Mouse (Mus musculus) heart, adult 2 months (tissue): ENCODE results near the gene Sacm1l. TPM values are rescaled to one million over a fixed set of nuclear protein-coding genes. Genes with fewer than 3 reads are reported as not detected.

Source experiments
- DNase-seq, 2 experiments: peaks; one replicate each; pipeline ENCODE4 v3.0.0; 2021
- H3K27ac ChIP-seq: fragments of 200-600 bp; 2 replicates; pipeline ENCODE4 v1.8.1; 2022
- H3K27me3 ChIP-seq: fragments of 200-500 bp; 2 replicates; pipeline ENCODE4 v1.6.1; 2012; ENCODE audit warnings: mild to moderate bottlenecking, low read length, inconsistent platforms, mixed read lengths; ENCODE audit not compliant: control insufficient read depth, insufficient read depth
- H3K36me3 ChIP-seq: fragments of 200-500 bp; 2 replicates; pipeline ENCODE4 v1.6.1; 2012; ENCODE audit warnings: low read length, inconsistent platforms; ENCODE audit not compliant: control insufficient read depth, insufficient read depth
- H3K4me1 ChIP-seq: fragments of 200-500 bp; 2 replicates; pipeline ENCODE4 v1.6.1; 2011; ENCODE audit warnings: low read length; ENCODE audit not compliant: control insufficient read depth, insufficient read depth
- H3K4me3 ChIP-seq: fragments of 200-600 bp; 2 replicates; pipeline ENCODE4 v1.8.1; 2022
- H3K79me2 ChIP-seq: fragments of 200-500 bp; replicated peaks from 2 replicates; pipeline ENCODE4 v1.6.1; 2012; ENCODE audit warnings: mild to moderate bottlenecking, inconsistent platforms, low read length, moderate library complexity, mixed read lengths; ENCODE audit not compliant: control insufficient read depth, insufficient read depth
- H3K9ac ChIP-seq: fragments of 200-500 bp; 2 replicates; pipeline ENCODE4 v1.6.1; 2012; ENCODE audit warnings: low read depth, mild to moderate bottlenecking, control low read depth, inconsistent platforms, low read length, mixed read lengths
- CTCF ChIP-seq: fragments of 200-600 bp; IDR thresholded peaks from 2 replicates; pipeline ENCODE4 v1.8.1; 2022; ENCODE audit warnings: antibody characterized with exemption, mild to moderate bottlenecking, moderate library complexity
- EP300 ChIP-seq: fragments of 200-500 bp; IDR thresholded peaks from 2 replicates; pipeline ENCODE4 v1.6.1; 2011; ENCODE audit warnings: low read depth, low read length, control low read depth; ENCODE audit not compliant: insufficient read depth
- POLR2A ChIP-seq: fragments of 200-500 bp; IDR thresholded peaks from 2 replicates; pipeline ENCODE4 v1.6.1; 2011; ENCODE audit warnings: mild to moderate bottlenecking, low read depth, low read length, control low read depth; ENCODE audit not compliant: insufficient read depth
- WGBS: fragments of 180-500 bp; shearing (Covaris S2); methylation state at CpG from one replicate; pipeline ENCODE4 v1.1.7; 2018; 5-methylcytosine and 5-hydroxymethylcytosine counted together
- intact Hi-C: fragments of 180-260 bp; cut with DNase I; formaldehyde crosslinking; loops from one replicate; pipeline ENCODE4 v1.15.1; 2025
- long read RNA-seq: library from polyadenylated mRNA; stranded (forward); transcript quantifications from one replicate; pipeline ENCODE4 v2.0.0, GENCODE M21; 2021
- polyA plus RNA-seq: library from polyadenylated mRNA; depleted of rRNA; stranded (reverse); fragments of >200 nt; gene quantifications from 2 replicates; pipeline ENCODE4 v1.2.3, GENCODE M21; 2012; rRNA removed
- total RNA-seq, 2 experiments: library from RNA; stranded (reverse); gene quantifications; 2 replicates each; pipeline ENCODE4 v1.2.3; 2021

Sacm1l gene
- 10 to 100 TPM; 35.4 to 36.8 TPM for total RNA-seq
- 8.3 and 18.9 TPM in 2 replicates for polyA plus RNA-seq
- long read RNA-seq, transcript Sacm1l-201 (20 exons, 3,558 nt): major isoform, 45 of 48 reads
- long read RNA-seq, partial matches to known transcripts: 1 of 48 reads
- long read RNA-seq, other reads (novel, unspliced or antisense): 2 of 48 reads

DNA sequence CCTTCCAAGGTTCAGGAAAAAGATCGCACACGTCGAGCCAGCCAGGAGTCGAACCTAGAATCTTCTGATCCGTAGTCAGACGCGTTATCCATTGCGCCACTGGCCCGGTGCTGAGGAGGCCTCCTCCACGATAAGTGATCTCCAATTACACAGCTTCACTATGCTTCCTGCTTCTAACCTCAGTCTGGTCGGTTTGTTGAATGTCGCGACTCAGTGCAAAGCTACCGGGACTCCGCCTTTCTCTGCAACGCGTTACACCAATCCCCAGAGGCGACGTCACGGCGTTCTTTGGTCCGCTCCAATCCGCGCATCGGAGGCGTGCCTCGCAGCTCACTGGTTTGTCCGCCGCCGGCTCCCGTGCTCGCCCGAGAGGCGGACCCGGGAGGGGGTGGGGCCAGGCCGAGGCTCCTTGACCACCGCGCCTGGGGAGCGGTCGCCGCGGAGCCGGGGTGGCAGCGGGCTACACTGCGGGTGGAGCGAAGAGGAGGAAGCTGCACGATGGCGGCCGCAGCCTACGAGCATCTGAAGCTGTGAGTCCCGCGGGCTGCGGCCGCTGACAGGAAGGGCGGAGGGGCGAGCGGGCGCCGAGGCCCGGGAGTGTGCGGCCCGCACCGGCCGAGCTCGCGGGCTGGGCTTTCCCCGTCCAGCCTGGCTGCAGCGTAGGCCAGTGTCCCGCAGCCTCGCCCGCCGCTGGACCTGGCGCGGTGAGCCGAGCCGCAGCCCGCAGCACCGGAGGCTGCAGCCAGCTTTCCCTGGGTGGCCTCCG, at the start of gene Sacm1l:
Gene Sacm1l, plus strand, starts transcription at position 368 of the 766 bp plus-strand sequence.
- Histone ChIP-seq H3K36me3 (peaks cover 25% of the 10 kb centered on the region), H3K4me1 (peaks cover 13% of the 10 kb centered on the region), H3K27me3 (no peaks in the 10 kb centered on the region), H3K4me3 (peak within 1 kb of the TSS; percentile 96), H3K27ac (peak within 1 kb of the TSS; percentile 89), H3K9ac (peak within 1 kb of the TSS; percentile 85), H3K79me2 (peaks cover 3% of the 10 kb centered on the region)
- DNase-seq: peak; percentile 98 to 99
- WGBS: under 1% methylated on average over 78 of the region's 79 CpGs
- intact Hi-C loops: loop anchor here (5.0 to 10.0 kb wide), 3 partner anchors 165 to 375 kb away; partner anchors contain the start of genes Clec3b and Lars2
- TF ChIP-seq POLR2A (peak; percentile 89), EP300 (peak; percentile 98), CTCF (no peak)

DNA sequence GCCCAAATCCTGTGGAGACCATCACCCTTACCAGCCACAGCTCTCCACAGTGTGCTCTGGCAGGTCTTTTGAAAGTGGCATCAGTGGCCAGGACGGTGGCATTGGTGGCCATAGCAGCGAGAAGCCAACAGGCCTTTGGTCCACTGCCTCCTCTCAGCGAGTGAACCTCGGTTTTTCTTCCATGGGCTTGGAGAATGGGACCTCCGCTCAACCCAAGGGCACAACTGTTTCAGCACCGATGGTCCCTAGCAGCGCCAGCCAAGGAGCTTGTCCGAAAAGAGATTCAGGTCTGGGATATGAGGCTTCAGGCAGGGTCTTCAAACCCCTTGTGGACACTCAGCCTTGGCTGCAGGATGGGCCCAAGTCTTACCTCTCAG, 49.7 kb upstream of the Sacm1l start:
- peaks cover 4% of the 10 kb centered on the region for H3K79me2 ChIP-seq
- peaks cover 28% of the 10 kb centered on the region for H3K4me1 ChIP-seq
- H3K27me3 ChIP-seq: no peaks in the 10 kb centered on the region
- H3K9ac ChIP-seq: peak overlapping the region; percentile 74
- TF ChIP-seq EP300: no peak
- no peak for TF ChIP-seq POLR2A
- TF ChIP-seq CTCF: no peak
- peak overlapping the region; percentile 84 for H3K4me3 ChIP-seq
- intact Hi-C loops: loop anchor here (2.0 kb wide), 3 partner anchors 25 to 43 kb away; no protein-coding TSS in a partner anchor
- peaks cover 29% of the 10 kb centered on the region for H3K36me3 ChIP-seq
- 56% methylated on average over 8 of the region's 8 CpGs for WGBS
- H3K27ac ChIP-seq: peak overlapping the region; percentile 92
- no peak for DNase-seq

DNA sequence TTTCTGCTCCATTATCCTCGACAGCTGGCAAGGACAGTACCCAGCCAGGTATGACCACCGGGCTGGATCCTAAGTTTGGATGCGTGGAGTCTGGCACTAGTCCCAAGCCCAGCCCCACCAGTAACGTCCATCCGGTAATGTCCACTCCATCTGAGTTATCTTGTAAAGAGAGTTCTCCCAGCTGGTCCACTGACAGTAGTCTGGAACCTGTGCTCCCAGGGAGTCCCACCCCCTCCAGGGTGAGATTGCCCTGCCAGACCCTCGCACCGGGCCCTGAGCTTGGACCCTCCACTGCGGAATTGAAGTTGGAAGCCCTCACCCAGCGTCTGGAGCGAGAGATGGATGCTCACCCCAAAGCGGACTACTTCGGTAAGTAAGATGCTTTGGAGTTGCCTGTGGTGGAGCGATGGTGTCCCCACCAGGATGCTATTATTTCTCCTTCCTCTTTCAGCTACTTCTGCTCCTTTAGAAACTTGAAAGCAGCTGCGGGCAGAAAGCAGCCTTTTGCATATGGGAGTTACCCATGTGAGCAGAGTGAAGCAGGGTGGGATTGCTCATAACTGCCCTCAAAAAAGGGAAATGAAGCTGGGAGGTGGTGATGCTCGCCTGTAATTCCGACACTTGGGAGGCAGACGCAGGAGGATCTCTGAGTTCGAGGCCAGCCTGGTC, 49.2 kb upstream of the Sacm1l start:
- WGBS: 24% methylated on average over 18 of the region's 18 CpGs
- peaks cover 26% of the 10 kb centered on the region for H3K4me1 ChIP-seq

DNA sequence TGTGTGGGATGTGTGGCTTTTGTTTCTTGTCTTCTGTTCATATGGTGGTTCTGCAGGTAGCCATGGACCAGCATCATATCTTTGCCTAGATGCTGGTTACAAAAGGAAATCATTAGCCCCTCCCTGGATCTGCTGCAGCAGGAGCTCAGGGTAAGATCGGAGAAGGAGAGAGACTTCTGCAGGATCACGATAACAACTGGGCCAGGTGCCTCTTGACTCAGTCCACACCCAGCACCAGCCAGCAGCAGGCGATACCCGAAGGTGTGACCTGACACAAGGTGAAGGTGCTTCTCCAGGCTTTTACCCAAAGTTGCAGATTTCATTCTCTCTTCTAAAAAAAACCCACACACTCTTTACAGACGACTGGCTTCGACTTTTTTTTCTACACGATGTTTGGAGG, 48.4 kb upstream of the Sacm1l start:
- Histone ChIP-seq H3K4me3 (peak overlapping the region; percentile 84), H3K36me3 (peaks cover 36% of the 10 kb centered on the region), H3K4me1 (peaks cover 27% of the 10 kb centered on the region), H3K79me2 (peaks cover 6% of the 10 kb centered on the region), H3K27me3 (no peaks in the 10 kb centered on the region), H3K9ac (peak overlapping the region; percentile 1), H3K27ac (peak overlapping the region; percentile 92)
- intact Hi-C loops: no loop called here
- 15% methylated on average over 7 of the region's 7 CpGs for WGBS
- TF ChIP-seq CTCF (no peak), EP300 (no peak), POLR2A (no peak)
- no peak for DNase-seq

More for the DNA sequence above, 49.2 kb upstream of the Sacm1l start:
- no peak for TF ChIP-seq CTCF
- TF ChIP-seq POLR2A: no peak
- TF ChIP-seq EP300: no peak
- peak overlapping the region; percentile 92 for H3K27ac ChIP-seq
- H3K36me3 ChIP-seq: peaks cover 32% of the 10 kb centered on the region
- H3K4me3 ChIP-seq: peak overlapping the region; percentile 84
- intact Hi-C loops: no loop called here
- no peaks in the 10 kb centered on the region for H3K27me3 ChIP-seq
- H3K79me2 ChIP-seq: peaks cover 4% of the 10 kb centered on the region
- peak; percentile 50 to 56 for DNase-seq
- peak overlapping the region; percentile 74 for H3K9ac ChIP-seq

DNA sequence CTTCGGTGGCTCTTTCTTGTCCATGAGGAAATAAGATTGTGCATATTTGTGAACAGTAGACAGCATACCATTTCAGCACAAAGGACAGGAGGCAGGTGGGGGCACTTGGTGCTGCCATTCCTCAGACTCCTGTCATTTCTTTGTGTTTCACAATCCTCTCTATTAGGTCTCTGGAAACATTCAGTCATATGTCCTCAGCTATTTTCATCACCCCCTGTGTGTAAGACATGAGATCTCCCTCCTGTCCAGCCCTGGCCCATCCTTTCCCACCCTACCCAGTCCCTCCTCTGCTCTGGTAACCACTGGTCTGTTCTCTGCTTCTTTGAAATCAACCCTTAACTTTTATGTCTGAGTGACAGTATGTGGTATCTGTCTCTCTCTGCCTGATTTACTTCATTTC, 46.0 kb upstream of the Sacm1l start:
- Histone ChIP-seq H3K27ac (peak overlapping the region; percentile 32), H3K79me2 (peaks cover 9% of the 10 kb centered on the region), H3K9ac (no peak overlapping the region), H3K36me3 (peaks cover 45% of the 10 kb centered on the region), H3K4me3 (no peak overlapping the region), H3K27me3 (no peaks in the 10 kb centered on the region), H3K4me1 (peaks cover 35% of the 10 kb centered on the region)
- no peak for TF ChIP-seq POLR2A
- DNase-seq: no peak
- WGBS: 42% methylated on average over 1 of the region's 1 CpGs
- intact Hi-C loops: no loop called here

DNA sequence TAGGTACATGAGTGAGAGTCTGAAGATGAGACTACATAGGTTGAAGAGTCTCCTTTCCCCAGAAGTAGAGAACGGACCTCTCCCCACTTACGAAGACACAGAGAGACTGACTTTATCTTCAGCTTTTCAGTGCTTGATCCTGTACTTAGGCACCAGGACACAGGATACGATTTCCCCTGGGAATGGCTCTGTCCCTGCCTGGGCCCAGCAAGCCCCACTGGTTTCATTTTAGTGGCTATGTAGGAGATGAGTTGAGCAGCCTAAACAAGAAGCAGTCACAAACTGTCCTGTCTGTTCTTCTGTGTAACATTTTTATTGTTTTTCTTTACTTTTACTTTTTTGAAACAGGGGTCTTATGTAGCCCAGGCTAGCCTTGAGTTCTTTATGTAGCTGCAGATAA, 44.7 kb upstream of the Sacm1l start:
- Histone ChIP-seq H3K4me3 (no peak overlapping the region), H3K27me3 (no peaks in the 10 kb centered on the region), H3K27ac (peak overlapping the region; percentile 32), H3K4me1 (peaks cover 41% of the 10 kb centered on the region), H3K36me3 (peaks cover 54% of the 10 kb centered on the region), H3K79me2 (peaks cover 9% of the 10 kb centered on the region), H3K9ac (no peak overlapping the region)
- intact Hi-C loops: no loop called here
- no peak for TF ChIP-seq POLR2A
- WGBS: 62% methylated on average over 3 of the region's 3 CpGs
- no peak for DNase-seq
